Mouse (Mus musculus) testis, adult 2 months (tissue): Measurements from ENCODE around the gene Eif4e1b.

Experiments used
- CTCF ChIP-seq: fragments of 200-500 bp; IDR thresholded peaks from 2 replicates; pipeline ENCODE4 v1.5.1; 2012; ENCODE audit warnings: low read depth, mild to moderate bottlenecking, inconsistent platforms, low read length, moderate library complexity; ENCODE audit not compliant: control insufficient read depth, insufficient read depth, insufficient replicate concordance
- POLR2A ChIP-seq: fragments of 200-500 bp; IDR thresholded peaks from 2 replicates; pipeline ENCODE4 v1.6.1; 2012; ENCODE audit warnings: low read depth, mild to moderate bottlenecking, inconsistent platforms, low read length, moderate library complexity; ENCODE audit not compliant: control insufficient read depth

DNA sequence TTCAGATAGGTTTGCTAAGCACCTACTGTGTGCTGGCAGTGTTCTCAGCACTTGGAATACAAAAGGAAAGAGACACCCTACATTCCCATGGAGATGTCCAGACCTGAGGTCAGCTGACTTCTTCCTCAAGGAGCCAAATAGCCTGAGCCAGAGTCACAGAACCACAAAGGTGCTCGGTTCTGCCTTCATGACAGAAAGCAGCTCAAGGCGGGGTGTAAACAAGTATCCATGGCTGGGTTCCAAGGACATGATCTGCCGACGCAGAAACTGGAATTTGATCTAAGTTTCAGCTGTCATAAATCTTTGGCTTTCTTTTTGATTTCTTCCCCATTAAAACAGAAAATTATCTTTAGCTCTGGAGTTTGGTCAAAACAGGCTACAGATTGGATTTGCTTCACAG is 16.4 kb downstream of the Eif4e1b start:
- no peak for TF ChIP-seq CTCF
- TF ChIP-seq POLR2A = no peak
